Mouse (Mus musculus) midbrain, embryonic 16.5 days (tissue): ENCODE results near the gene Tnnc1. TPM values are rescaled to one million over a fixed set of nuclear protein-coding genes. Genes with fewer than 3 reads are reported as not detected.

Source experiments
- ATAC-seq: fragments of 200-750 bp; cut with Nextera tagmentation; 2 replicates; pipeline ENCODE4 v1.8.0; 2017; ENCODE audit warnings: moderate TSS enrichment
- H3K27ac ChIP-seq: fragments of 300-500 bp; sonication (generic); 2 replicates; pipeline ENCODE4 v1.5.1; 2014; ENCODE audit warnings: mild to moderate bottlenecking, low read length, mixed read lengths
- H3K27me3 ChIP-seq: fragments of 300-500 bp; sonication (generic); 2 replicates; pipeline ENCODE4 v1.6.1; 2014; ENCODE audit warnings: low read depth, low read length, mixed read lengths; ENCODE audit not compliant: control insufficient read depth, insufficient read depth
- H3K36me3 ChIP-seq: fragments of 300-500 bp; sonication (generic); 2 replicates; pipeline ENCODE4 v1.6.1; 2014; ENCODE audit warnings: mild to moderate bottlenecking, low read length, moderate library complexity, mixed read lengths; ENCODE audit not compliant: control insufficient read depth, insufficient read depth
- H3K4me1 ChIP-seq: fragments of 300-500 bp; sonication (generic); 2 replicates; pipeline ENCODE4 v1.6.1; 2014; ENCODE audit warnings: mild to moderate bottlenecking, low read length, mixed read lengths; ENCODE audit not compliant: control insufficient read depth, insufficient read depth
- H3K4me2 ChIP-seq: fragments of 300-500 bp; sonication (generic); 2 replicates; pipeline ENCODE4 v1.6.1; 2014; ENCODE audit warnings: mild to moderate bottlenecking, low read length, mixed read lengths
- H3K4me3 ChIP-seq: fragments of 300-500 bp; sonication (generic); 2 replicates; pipeline ENCODE4 v1.5.1; 2014; ENCODE audit warnings: low read depth, mild to moderate bottlenecking, low read length, moderate library complexity, mixed read lengths
- H3K9ac ChIP-seq: fragments of 300-500 bp; sonication (generic); 2 replicates; pipeline ENCODE4 v1.6.1; 2014; ENCODE audit warnings: low read depth, low read length, mixed read lengths
- H3K9me3 ChIP-seq: fragments of 300-500 bp; sonication (generic); replicated peaks from 2 replicates; pipeline ENCODE4 v1.6.1; 2014; ENCODE audit warnings: mild to moderate bottlenecking, low read length, mixed read lengths; ENCODE audit not compliant: control insufficient read depth, poor library complexity, severe bottlenecking
- WGBS: fragments of 180-500 bp; shearing (Covaris S2); extraction: QIAGEN DNeasy Blood & Tissue Kit; methylation state at CpG from one replicate; pipeline ENCODE4 v1.1.7; 2014; 5-methylcytosine and 5-hydroxymethylcytosine counted together
- polyA plus RNA-seq: library from polyadenylated mRNA; unstranded; fragments of >200 nt; fragmentation: Nextera tagmentation; extraction: Ambion mirVana; gene quantifications from 2 replicates; pipeline ENCODE4 v1.2.1, GENCODE M21; 2015

Tnnc1 gene
- polyA plus RNA-seq, 1 experiment from 2014 or later = 2.4 TPM

DNA sequence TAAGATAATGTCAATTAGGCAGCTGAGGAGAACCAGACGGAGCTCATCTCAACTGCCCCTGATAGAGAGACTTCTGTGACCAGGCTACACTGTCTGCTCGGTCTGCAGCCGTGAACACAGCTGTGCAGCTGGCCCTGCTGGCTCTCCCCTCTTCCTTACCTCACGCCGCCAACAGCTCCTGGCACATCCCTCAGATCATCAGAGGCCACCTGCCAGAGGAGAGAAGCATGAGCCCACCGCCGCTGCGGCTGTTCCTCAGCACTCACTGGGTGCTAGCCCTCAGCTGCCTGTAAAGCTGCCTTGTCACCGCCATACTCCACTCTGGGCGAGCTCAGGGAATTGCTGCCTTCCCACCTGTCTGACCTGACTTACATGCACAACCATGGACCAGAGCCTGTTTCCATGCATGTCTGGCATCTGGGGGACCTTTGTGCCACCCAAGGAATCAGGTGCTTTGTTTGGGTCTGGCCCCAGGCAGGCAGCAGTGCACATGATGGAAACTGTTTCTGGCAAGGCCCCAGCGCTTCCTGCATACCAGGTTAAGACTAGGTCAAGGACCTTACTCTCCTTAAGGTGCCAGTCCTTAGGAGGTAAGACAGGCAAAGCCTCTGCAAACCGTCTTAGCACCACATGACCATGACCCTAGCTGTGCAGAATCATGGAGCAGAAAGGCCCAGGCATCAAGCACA lies 28.3 kb upstream of the Tnnc1 start:
- Histone ChIP-seq H3K9me3 (no peaks in the 10 kb centered on the region), H3K36me3 (peaks cover 74% of the 10 kb centered on the region), H3K4me1 (no peaks in the 10 kb centered on the region), H3K27ac (no peak overlapping the region), H3K4me2 (no peak overlapping the region), H3K27me3 (no peaks in the 10 kb centered on the region), H3K9ac (no peak overlapping the region), H3K4me3 (no peak overlapping the region)
- no peak for ATAC-seq
- 93% methylated on average over 12 of the region's 12 CpGs for WGBS

DNA sequence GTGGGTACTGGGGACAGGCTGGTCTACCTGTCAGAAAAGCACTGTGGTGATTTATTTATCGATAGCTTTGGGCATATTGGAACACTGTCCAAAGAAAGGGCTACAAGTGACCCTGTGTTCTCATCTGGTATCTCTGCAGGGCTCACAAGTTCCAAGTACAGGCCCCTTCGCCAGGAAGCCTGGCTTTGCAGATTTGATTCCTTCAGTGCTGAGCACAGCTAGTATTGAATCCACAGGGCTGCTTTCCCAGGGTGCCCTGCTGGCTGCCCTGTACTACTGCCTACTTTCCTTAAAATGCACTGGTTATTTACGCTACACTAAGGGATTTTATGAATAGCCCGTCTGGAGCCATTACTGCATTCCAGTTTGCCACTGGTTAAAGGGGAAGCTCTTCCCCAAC lies 26.6 kb upstream of the Tnnc1 start:
- Histone ChIP-seq H3K9me3 (no peaks in the 10 kb centered on the region), H3K4me1 (no peaks in the 10 kb centered on the region), H3K36me3 (peaks cover 69% of the 10 kb centered on the region), H3K9ac (no peak overlapping the region), H3K27me3 (no peaks in the 10 kb centered on the region), H3K27ac (no peak overlapping the region), H3K4me2 (no peak overlapping the region), H3K4me3 (no peak overlapping the region)
- 89% methylated on average over 4 of the region's 4 CpGs for WGBS
- ATAC-seq = no peak

DNA sequence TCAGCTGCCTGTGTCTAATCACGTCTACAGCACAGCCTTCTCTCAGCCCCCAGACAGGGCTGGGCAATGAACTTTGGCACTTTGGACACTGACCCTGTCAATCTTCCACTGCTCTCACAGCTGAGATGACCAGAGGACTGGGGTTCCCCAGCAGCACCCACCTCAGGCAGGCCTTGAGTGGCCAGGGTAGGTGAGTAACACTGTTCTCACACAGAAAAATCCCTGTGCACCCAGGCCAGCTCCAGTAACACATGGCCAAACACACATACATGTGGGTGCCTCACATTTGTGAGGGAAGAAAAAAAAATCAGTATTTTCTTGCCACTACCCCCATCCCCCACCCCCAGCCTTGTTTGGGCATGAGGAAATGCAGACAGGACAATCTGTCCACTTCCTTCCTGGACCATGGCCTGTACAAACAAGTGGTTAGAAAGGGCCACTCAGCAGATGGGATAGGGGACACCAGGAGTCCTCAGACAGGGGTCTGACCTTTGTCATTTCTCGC lies 25.3 kb upstream of the Tnnc1 start:
- ATAC-seq = no peak
- Histone ChIP-seq H3K36me3 (peaks cover 69% of the 10 kb centered on the region), H3K27ac (no peak overlapping the region), H3K4me3 (no peak overlapping the region), H3K9me3 (no peaks in the 10 kb centered on the region), H3K9ac (no peak overlapping the region), H3K4me1 (no peaks in the 10 kb centered on the region), H3K4me2 (no peak overlapping the region), H3K27me3 (no peaks in the 10 kb centered on the region)
- 71% methylated on average over 2 of the region's 2 CpGs for WGBS

DNA sequence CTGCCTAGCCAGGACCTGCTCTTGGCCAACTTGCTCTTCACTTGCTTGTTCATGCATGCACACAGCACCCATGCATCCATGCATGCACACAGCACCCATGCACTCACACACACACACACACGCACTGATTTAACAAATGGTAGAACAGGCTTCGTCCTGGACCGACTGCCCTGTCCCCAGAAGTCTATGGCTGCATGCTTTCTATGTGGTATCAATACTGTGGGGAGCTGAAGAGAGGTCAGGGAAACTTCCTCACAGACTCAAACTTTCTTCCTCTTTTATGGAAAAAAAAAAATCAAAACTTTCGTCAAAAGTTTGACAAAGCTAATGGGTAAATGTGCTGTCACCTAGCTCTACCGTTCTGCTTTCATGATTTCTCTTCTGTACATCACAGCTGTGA lies 24.6 kb upstream of the Tnnc1 start:
- Histone ChIP-seq H3K4me3 (no peak overlapping the region), H3K9me3 (no peaks in the 10 kb centered on the region), H3K36me3 (peaks cover 70% of the 10 kb centered on the region), H3K4me2 (no peak overlapping the region), H3K9ac (no peak overlapping the region), H3K27me3 (no peaks in the 10 kb centered on the region), H3K4me1 (peaks cover 1% of the 10 kb centered on the region; the same call in 1 of the 2 replicates), H3K27ac (no peak overlapping the region)
- WGBS = 93% methylated on average over 5 of the region's 5 CpGs
- no peak for ATAC-seq

DNA sequence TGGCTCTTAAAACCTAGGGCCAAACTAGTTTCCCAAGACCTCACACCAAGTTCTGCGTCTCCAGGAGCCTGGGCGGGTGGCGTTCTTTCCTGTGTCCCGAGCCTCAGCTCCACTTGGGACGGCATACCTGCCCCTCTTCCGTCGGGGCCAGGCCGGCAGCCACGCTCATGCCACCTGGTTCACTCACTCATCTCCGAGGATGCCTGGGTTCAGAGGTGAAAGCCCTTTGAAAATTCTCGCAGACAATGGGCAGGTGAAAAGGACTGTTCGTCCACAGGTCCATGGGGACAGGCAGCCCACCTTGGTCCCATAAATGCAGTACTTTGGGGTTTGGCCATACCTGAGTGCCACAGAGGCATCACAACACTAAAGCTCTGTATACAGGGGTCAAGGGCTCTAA lies 23.9 kb upstream of the Tnnc1 start:
- peaks cover 3% of the 10 kb centered on the region; the same call in 1 of the 2 replicates for H3K4me1 ChIP-seq
- WGBS = 89% methylated on average over 12 of the region's 12 CpGs
- no peak overlapping the region for H3K4me3 ChIP-seq
- no peak for ATAC-seq
- H3K4me2 ChIP-seq = no peak overlapping the region
- H3K27ac ChIP-seq = no peak overlapping the region
- peaks cover 70% of the 10 kb centered on the region for H3K36me3 ChIP-seq
- no peaks in the 10 kb centered on the region for H3K9me3 ChIP-seq
- no peaks in the 10 kb centered on the region for H3K27me3 ChIP-seq
- H3K9ac ChIP-seq = no peak overlapping the region

DNA sequence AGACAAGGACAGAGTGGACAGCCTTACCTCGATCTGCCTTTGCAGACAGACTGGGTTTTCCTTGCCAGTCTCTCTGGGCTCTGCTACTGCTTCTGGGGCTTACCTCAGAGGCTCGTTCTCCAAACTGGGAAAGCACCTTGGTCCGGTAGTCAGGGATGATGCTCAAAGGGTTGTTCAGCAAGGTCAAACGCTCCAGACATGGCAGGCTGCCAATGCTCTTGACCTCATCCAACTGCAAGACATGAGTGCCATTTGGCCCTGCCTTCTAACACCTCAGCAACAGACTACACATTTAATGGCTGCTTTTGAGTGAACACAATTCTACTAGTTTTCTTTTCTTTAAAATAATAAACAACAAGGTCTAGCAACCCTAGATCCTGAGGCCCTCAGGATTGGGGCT lies 21.5 kb upstream of the Tnnc1 start:
- ATAC-seq = no peak
- 92% methylated on average over 4 of the region's 4 CpGs for WGBS

DNA sequence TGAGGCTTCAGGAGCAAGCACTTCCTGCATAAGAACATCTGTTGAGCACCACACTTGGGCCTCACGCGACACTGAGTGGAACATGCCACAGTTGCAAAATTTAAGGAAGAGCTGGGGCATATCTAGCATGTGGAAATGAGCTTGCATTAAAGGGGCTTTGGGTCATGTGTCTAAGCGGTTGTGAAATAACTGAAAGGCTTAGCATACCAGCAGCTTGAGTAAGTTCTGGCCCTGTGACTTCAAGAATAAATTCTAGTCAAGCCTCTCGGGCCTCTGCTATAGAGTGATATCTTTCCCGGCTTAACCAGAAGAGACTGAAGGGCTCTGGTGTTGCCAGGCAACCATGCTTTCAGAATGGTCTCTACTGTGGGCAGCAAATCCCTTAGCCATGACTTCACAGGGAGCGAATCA lies 19.3 kb upstream of the Tnnc1 start:
- Histone ChIP-seq H3K9ac (no peak overlapping the region), H3K27me3 (no peaks in the 10 kb centered on the region), H3K27ac (0 out of 2 replicates have a peak overlapping the region, but pooled peaks have one; percentile 56), H3K4me1 (peaks cover 3% of the 10 kb centered on the region; the same call in 1 of the 2 replicates), H3K9me3 (no peaks in the 10 kb centered on the region), H3K4me3 (no peak overlapping the region), H3K4me2 (no peak overlapping the region), H3K36me3 (peaks cover 76% of the 10 kb centered on the region)
- ATAC-seq = peak; percentile 74
- 47% methylated on average over 6 of the region's 6 CpGs for WGBS

More for the DNA sequence above, 21.5 kb upstream of the Tnnc1 start:
- H3K27me3 ChIP-seq = no peaks in the 10 kb centered on the region
- H3K4me3 ChIP-seq = no peak overlapping the region
- H3K9me3 ChIP-seq = no peaks in the 10 kb centered on the region
- H3K36me3 ChIP-seq = peaks cover 75% of the 10 kb centered on the region
- no peak overlapping the region for H3K27ac ChIP-seq
- no peak overlapping the region for H3K4me2 ChIP-seq
- H3K9ac ChIP-seq = no peak overlapping the region
- H3K4me1 ChIP-seq = peaks cover 3% of the 10 kb centered on the region; the same call in 1 of the 2 replicates

DNA sequence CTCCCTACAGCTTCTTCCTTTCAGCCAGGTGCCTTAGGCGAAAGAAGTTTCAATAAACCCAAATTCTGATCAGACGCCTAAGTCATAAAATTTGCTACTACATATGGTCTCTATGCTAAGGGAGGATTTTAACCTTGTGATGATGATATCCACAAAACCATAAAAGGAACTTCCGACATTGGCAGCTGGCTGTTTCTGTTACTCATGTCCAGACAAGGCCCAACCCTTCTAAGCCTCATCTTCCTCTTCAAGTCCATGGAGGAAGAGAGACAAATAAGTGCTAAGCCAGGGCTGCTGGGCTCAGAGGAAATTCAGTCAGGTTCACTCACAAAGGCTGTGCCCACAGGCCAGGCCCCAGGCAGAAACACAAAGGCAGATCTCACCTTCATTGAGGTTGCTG lies 18.8 kb upstream of the Tnnc1 start:
- WGBS = 78% methylated on average over 3 of the region's 3 CpGs
- Histone ChIP-seq H3K36me3 (peaks cover 70% of the 10 kb centered on the region), H3K9ac (no peak overlapping the region), H3K27ac (peak overlapping the region; percentile 56), H3K4me3 (no peak overlapping the region), H3K4me2 (no peak overlapping the region), H3K4me1 (peaks cover 3% of the 10 kb centered on the region; the same call in 1 of the 2 replicates), H3K9me3 (no peaks in the 10 kb centered on the region), H3K27me3 (no peaks in the 10 kb centered on the region)
- no peak for ATAC-seq

DNA sequence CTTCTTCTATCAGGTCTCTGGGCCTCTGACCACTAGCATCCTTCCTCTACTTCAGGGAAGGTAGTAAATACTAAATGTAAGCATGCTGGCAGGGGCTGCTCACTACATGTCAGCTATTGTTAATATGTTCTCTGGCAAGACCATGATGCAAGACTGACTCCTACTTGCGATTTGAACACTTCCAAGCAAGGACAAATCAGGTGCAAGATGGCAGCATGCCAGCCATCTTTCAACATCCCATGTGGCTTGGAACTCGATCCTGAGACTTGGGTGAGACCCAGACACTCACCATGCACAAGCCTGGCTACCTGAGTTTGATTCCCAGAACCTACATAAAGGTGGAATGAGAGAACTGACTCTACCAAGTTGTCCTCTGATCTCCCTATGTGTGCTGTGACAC lies 16.2 kb upstream of the Tnnc1 start:
- Histone ChIP-seq H3K9me3 (no peaks in the 10 kb centered on the region), H3K27ac (no peak overlapping the region), H3K9ac (no peak overlapping the region), H3K27me3 (no peaks in the 10 kb centered on the region), H3K4me2 (no peak overlapping the region), H3K4me3 (no peak overlapping the region), H3K4me1 (peaks cover 3% of the 10 kb centered on the region; the same call in 1 of the 2 replicates), H3K36me3 (peaks cover 54% of the 10 kb centered on the region)
- no peak for ATAC-seq
- 80% methylated on average over 2 of the region's 2 CpGs for WGBS
